In the genomic region with DNA sequence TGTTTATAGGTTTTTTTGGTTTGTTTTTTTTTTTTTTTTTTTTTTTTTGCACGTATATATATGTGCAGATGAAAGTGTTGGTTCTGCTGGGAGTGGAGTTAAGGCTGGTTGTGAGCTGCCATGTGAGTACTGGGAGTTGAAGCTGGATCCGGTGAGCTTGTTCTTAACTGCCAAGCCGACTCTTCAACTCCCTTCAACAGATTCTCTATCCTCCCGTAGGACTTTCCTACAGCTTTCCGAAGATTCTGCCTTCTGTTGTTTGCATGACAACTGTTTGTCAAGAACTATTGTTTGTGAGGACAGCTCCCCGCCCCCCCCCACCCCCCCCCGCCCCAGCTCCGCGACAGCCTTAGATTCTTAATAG, we compare ENCODE assay signal across 8 mouse cellular contexts. TPM values are rescaled to one million over a fixed set of nuclear protein-coding genes. Genes with fewer than 3 reads are reported as not detected.
A peak's percentile ranks its signal among the peaks of the same experiment; 100 is the strongest.
DNase-seq lines count a peak whose midpoint lies in the region; ATAC-seq lines count a peak whose summit lies in the region.

No protein-coding gene starts in this region.

- 3% methylated on average over 9 of the region's 9 CpGs for WGBS in heart, embryonic 16.5 days
- 3% methylated on average over 9 of the region's 9 CpGs for WGBS in forebrain, embryonic 16.5 days
- WGBS in midbrain, embryonic 10.5 days, result 2% methylated on average over 9 of the region's 9 CpGs

- no peaks in the 10 kb centered on the region for H3K27me3 ChIP-seq in heart, embryonic 16.5 days (ENCODE audit: control insufficient read depth, insufficient read depth, low read length)
- H3K27me3 ChIP-seq in forebrain, embryonic 16.5 days (replicated peaks; ENCODE audit: control insufficient read depth, insufficient read depth, low read length), result no peaks in the 10 kb centered on the region
- no peaks in the 10 kb centered on the region for H3K27me3 ChIP-seq in midbrain, embryonic 10.5 days (ENCODE audit: low read depth, poor library complexity, severe bottlenecking)

- H3K4me1 ChIP-seq in heart, embryonic 16.5 days (ENCODE audit: control insufficient read depth, insufficient read depth, low read length), result peaks cover 23% of the 10 kb centered on the region
- H3K4me1 ChIP-seq in forebrain, embryonic 16.5 days (replicated peaks; ENCODE audit: control insufficient read depth, insufficient read depth, low read length), result peaks cover 16% of the 10 kb centered on the region
- peaks cover 30% of the 10 kb centered on the region for H3K4me1 ChIP-seq in midbrain, embryonic 10.5 days

- no peak overlapping the region for H3K27ac ChIP-seq in heart, embryonic 16.5 days (ENCODE audit: low read length)
- H3K27ac ChIP-seq in forebrain, embryonic 16.5 days (ENCODE audit: low read length), result no peak overlapping the region
- peak overlapping the region; percentile 57; the same call in 1 of the 2 replicates for H3K27ac ChIP-seq in midbrain, embryonic 10.5 days (replicated peaks)

- no peak for ATAC-seq in heart, embryonic 16.5 days (replicated peaks; ENCODE audit: extremely low read depth, insufficient read depth, low FRiP score)
- no peak for ATAC-seq in forebrain, embryonic 16.5 days

- no peaks in the 10 kb centered on the region for H3K9me3 ChIP-seq in heart, embryonic 16.5 days (replicated peaks; ENCODE audit: control insufficient read depth, low read length)
- H3K9me3 ChIP-seq in forebrain, embryonic 16.5 days (ENCODE audit: control insufficient read depth, low read length), result no peaks in the 10 kb centered on the region
- H3K9me3 ChIP-seq in midbrain, embryonic 10.5 days (replicated peaks), result no peaks in the 10 kb centered on the region

- no peaks in the 10 kb centered on the region for H3K36me3 ChIP-seq in heart, embryonic 16.5 days (ENCODE audit: control insufficient read depth, insufficient read depth)
- no peaks in the 10 kb centered on the region for H3K36me3 ChIP-seq in forebrain, embryonic 16.5 days (ENCODE audit: control insufficient read depth, insufficient read depth)
- H3K36me3 ChIP-seq in midbrain, embryonic 10.5 days, result peaks cover 7% of the 10 kb centered on the region

- DNase-seq in heart, postnatal 25 days (ENCODE audit: low spot score), result no peak
- peak; percentile 59 for DNase-seq in R1 (ENCODE audit: low read depth, low spot score)
- peak; percentile 15 for DNase-seq in midbrain, embryonic 10.5 days (ENCODE audit: low spot score)
- DNase-seq in layer of hippocampus, adult 11-12 months (ENCODE audit: low spot score), result no peak
- DNase-seq in thymus, postnatal 36 days, result no peak
- no peak for DNase-seq in kidney, postnatal 4 days

- H3K4me3 ChIP-seq in heart, embryonic 16.5 days (ENCODE audit: low read length), result peak overlapping the region; percentile 89
- H3K4me3 ChIP-seq in forebrain, embryonic 16.5 days (replicated peaks; ENCODE audit: low read length), result peak overlapping the region; percentile 87
- H3K4me3 ChIP-seq in midbrain, embryonic 10.5 days, result peak overlapping the region; percentile 94

- H3K9ac ChIP-seq in heart, embryonic 16.5 days (ENCODE audit: low read length), result peak overlapping the region; percentile 85; the same call in 1 of the 2 replicates
- H3K9ac ChIP-seq in forebrain, embryonic 16.5 days (replicated peaks; ENCODE audit: low read depth, low read length), result no peak overlapping the region

- intact Hi-C loops in heart, postnatal 25 days (cut with DNase I), result loop anchor here (10.0 kb wide), 2 partner anchors 1138 to 1778 kb away; a partner anchor contains a TSS

- H3K4me2 ChIP-seq in heart, embryonic 16.5 days (ENCODE audit: low read depth, low read length), result peak overlapping the region; percentile 66
- H3K4me2 ChIP-seq in forebrain, embryonic 16.5 days (ENCODE audit: low read length), result peak overlapping the region; percentile 73

RNA-seq across cellular contexts. Expression of a gene that starts 0.4 kb away (rescaled TPM):
- 143 and 146 TPM in 2 replicates for polyA plus RNA-seq in heart, embryonic 16.5 days (2015; fragmentation: Nextera tagmentation; extraction: Ambion mirVana)
- total RNA-seq in heart, postnatal 25 days (2021), result 100 to 1,000 TPM; 161 to 168 TPM
- 150 and 156 TPM in 2 replicates for polyA plus RNA-seq in forebrain, embryonic 16.5 days (2015; fragmentation: Nextera tagmentation; extraction: Ambion mirVana)
- polyA plus RNA-seq in midbrain, embryonic 10.5 days (2016; fragmentation: Nextera tagmentation; extraction: Ambion mirVana), result 166 and 170 TPM in 2 replicates

Comparison
In these comparisons a context has a peak if more than half of its experiments do, and no peak if none do; other contexts are left out.
1. DNase-seq: peak in R1 (single experiment) and midbrain, embryonic 10.5 days (single experiment); none in heart, postnatal 25 days (single experiment), layer of hippocampus, adult 11-12 months (single experiment), thymus, postnatal 36 days (0 of 2) and kidney, postnatal 4 days (0 of 2).
2. Peak in every context shown above with its lines, with median percentiles within 50 percentile points of each other: H3K4me3 ChIP-seq.